Mouse (Mus musculus) small intestine, adult 2 months (tissue): ENCODE results near the gene Il17rc. TPM values are rescaled to one million over a fixed set of nuclear protein-coding genes. Genes with fewer than 3 reads are reported as not detected.
A peak's percentile ranks its signal among the peaks of the same experiment; 100 is the strongest.

Experiments used
- H3K27ac ChIP-seq: fragments of 200-500 bp; 2 replicates; pipeline ENCODE4 v1.5.1; 2012; ENCODE audit warnings: low read depth, low read length, control low read depth, inconsistent platforms; ENCODE audit not compliant: insufficient read depth
- H3K27me3 ChIP-seq: fragments of 200-500 bp; 2 replicates; pipeline ENCODE4 v1.6.1; 2012; ENCODE audit warnings: mild to moderate bottlenecking, moderate library complexity, low read length, inconsistent platforms; ENCODE audit not compliant: control insufficient read depth, insufficient read depth
- H3K36me3 ChIP-seq: fragments of 200-500 bp; 2 replicates; pipeline ENCODE4 v1.6.1; 2012; ENCODE audit warnings: mild to moderate bottlenecking, low read length, control low read depth, inconsistent platforms; ENCODE audit not compliant: control insufficient read depth, insufficient read depth
- H3K4me1 ChIP-seq: fragments of 200-500 bp; 2 replicates; pipeline ENCODE4 v1.6.1; 2012; ENCODE audit warnings: low read length, inconsistent platforms, mixed read lengths; ENCODE audit not compliant: control insufficient read depth, insufficient read depth, insufficient read length
- H3K4me3 ChIP-seq: fragments of 200-500 bp; 2 replicates; pipeline ENCODE4 v1.5.1; 2012; ENCODE audit warnings: low read depth, mild to moderate bottlenecking, control low read depth, inconsistent platforms, low read length, moderate library complexity
- CTCF ChIP-seq: fragments of 200-500 bp; IDR thresholded peaks from 2 replicates; pipeline ENCODE4 v1.5.1; 2012; ENCODE audit warnings: low read depth, mild to moderate bottlenecking, control low read depth, inconsistent platforms, low read length, moderate library complexity, mixed read lengths; ENCODE audit not compliant: insufficient replicate concordance, insufficient read length; ENCODE audit errors: extremely low read depth
- POLR2A ChIP-seq: fragments of 200-500 bp; IDR thresholded peaks from 2 replicates; pipeline ENCODE4 v1.6.1; 2012; ENCODE audit warnings: low read depth, mild to moderate bottlenecking, control low read depth, inconsistent platforms, low read length, moderate library complexity
- WGBS: fragments of 180-500 bp; shearing (Covaris S2); methylation state at CpG from one replicate; pipeline ENCODE4 v1.1.7; 2018; 5-methylcytosine and 5-hydroxymethylcytosine counted together
- polyA plus RNA-seq: library from polyadenylated mRNA; depleted of rRNA; stranded (reverse); fragments of >200 nt; gene quantifications from 2 replicates; pipeline ENCODE4 v1.2.3, GENCODE M21; 2012; rRNA removed

Il17rc gene
- polyA plus RNA-seq, 1 experiment: 786 TPM

GRCm38 (mm10) chr6:113530932-113531839 lies 60.0 kb downstream of the Il17rc start, which contains the start of the genes Emc3 and Fancd2:
Gene Emc3 (minus strand): TSS chr6:113531652.
Gene Fancd2 (plus strand): TSS chr6:113531682.
- Histone ChIP-seq H3K27ac (peak within 1 kb of the TSS; percentile 29; the same call in 1 of the 2 replicates), H3K27me3 (no peaks in the 10 kb centered on the region), H3K4me1 (peaks cover 5% of the 10 kb centered on the region; the same call in 1 of the 2 replicates), H3K4me3 (peak within 1 kb of the TSS; percentile 93), H3K36me3 (no peaks in the 10 kb centered on the region)
- WGBS: under 1% methylated on average over 47 of the region's 47 CpGs
- TF ChIP-seq POLR2A: peak; percentile 29; the same call in 1 of the 2 replicates
- no peak for TF ChIP-seq CTCF

GRCm38 (mm10) chr6:113531840-113532404 lies 60.7 kb downstream of the Il17rc start:
- no peak for TF ChIP-seq POLR2A
- Histone ChIP-seq H3K4me1 (peaks cover 5% of the 10 kb centered on the region; the same call in 1 of the 2 replicates), H3K36me3 (0 out of 2 replicates have a peak, but pooled peaks cover 1% of the 10 kb centered on the region), H3K27ac (no peak overlapping the region), H3K4me3 (peak overlapping the region; percentile 93), H3K27me3 (no peaks in the 10 kb centered on the region)
- WGBS: 3% methylated on average over 7 of the region's 7 CpGs

Other genes starting within 250 kb of the Il17rc start
- gene Mtmr14, start 233.6 kb upstream of the Il17rc start, polyA plus RNA-seq: 23.3 and 66.0 TPM in 2 replicates
- not detected in 2 replicates for gene Cpne9, start 189.1 kb upstream of the Il17rc start, polyA plus RNA-seq
- 7.4 and 12.9 TPM in 2 replicates for gene Brpf1, start 164.3 kb upstream of the Il17rc start, polyA plus RNA-seq
- gene Ogg1, start 144.5 kb upstream of the Il17rc start, polyA plus RNA-seq: 7.9 and 10.9 TPM in 2 replicates
- 16.6 and 19.2 TPM in 2 replicates for gene Camk1, start 127.4 kb upstream of the Il17rc start, polyA plus RNA-seq
- 10.9 and 24.5 TPM in 2 replicates for gene Tada3, start 93.5 kb upstream of the Il17rc start, polyA plus RNA-seq
- 45.9 and 96.0 TPM in 2 replicates for gene Arpc4, start 93.3 kb upstream of the Il17rc start, polyA plus RNA-seq
- 5.9 and 14.9 TPM in 2 replicates for gene Ttll3, start 82.2 kb upstream of the Il17rc start, polyA plus RNA-seq
- gene Rpusd3, start 52.1 kb upstream of the Il17rc start, polyA plus RNA-seq: 25.8 and 71.6 TPM in 2 replicates
- gene Cidec, start 35.7 kb upstream of the Il17rc start, polyA plus RNA-seq: 156 and 346 TPM in 2 replicates
- gene Jagn1, start 28.9 kb upstream of the Il17rc start, polyA plus RNA-seq: 36.9 and 39.4 TPM in 2 replicates
- gene Il17re, start 12.9 kb upstream of the Il17rc start, polyA plus RNA-seq: 6.8 and 11.4 TPM in 2 replicates
- gene Creld1, start 11.9 kb downstream of the Il17rc start, polyA plus RNA-seq: 5.7 and 6.6 TPM in 2 replicates
- gene Prrt3, start 30.5 kb downstream of the Il17rc start, polyA plus RNA-seq: 0.05 TPM in 1 of 2 replicates, not detected in the other
- 13.9 and 19.7 TPM in 2 replicates for gene Emc3, start 60.2 kb downstream of the Il17rc start, polyA plus RNA-seq
- gene Fancd2, start 60.3 kb downstream of the Il17rc start, polyA plus RNA-seq: 0.93 and 1.2 TPM in 2 replicates
- not detected in 2 replicates for gene Fancd2os, start 129.3 kb downstream of the Il17rc start, polyA plus RNA-seq
- 36.4 and 71.2 TPM in 2 replicates for gene Brk1, start 133.3 kb downstream of the Il17rc start, polyA plus RNA-seq
- gene Vhl, start 152.5 kb downstream of the Il17rc start, polyA plus RNA-seq: 6.0 and 7.8 TPM in 2 replicates
- 35.4 and 97.6 TPM in 2 replicates for gene Irak2, start 167.0 kb downstream of the Il17rc start, polyA plus RNA-seq
- gene Tatdn2, start 225.6 kb downstream of the Il17rc start, polyA plus RNA-seq: 11.3 and 16.6 TPM in 2 replicates
- 14.0 and 50.2 TPM in 2 replicates for gene Ghrl, start 248.5 kb downstream of the Il17rc start, polyA plus RNA-seq